Mouse (Mus musculus) cerebellum, adult 2 months (tissue): ENCODE data around the gene 3110001I22Rik.

Experiments used
- CTCF ChIP-seq: fragments of 200-500 bp; IDR thresholded peaks from 2 replicates; pipeline ENCODE4 v1.5.1; 2011; ENCODE audit warnings: low read depth, mild to moderate bottlenecking, control low read depth, low read length, moderate library complexity, borderline replicate concordance; ENCODE audit not compliant: insufficient read depth
- POLR2A ChIP-seq: fragments of 200-500 bp; IDR thresholded peaks from 2 replicates; pipeline ENCODE4 v1.6.1; 2011; ENCODE audit warnings: low read length, control low read depth, borderline replicate concordance; ENCODE audit not compliant: insufficient read depth

DNA sequence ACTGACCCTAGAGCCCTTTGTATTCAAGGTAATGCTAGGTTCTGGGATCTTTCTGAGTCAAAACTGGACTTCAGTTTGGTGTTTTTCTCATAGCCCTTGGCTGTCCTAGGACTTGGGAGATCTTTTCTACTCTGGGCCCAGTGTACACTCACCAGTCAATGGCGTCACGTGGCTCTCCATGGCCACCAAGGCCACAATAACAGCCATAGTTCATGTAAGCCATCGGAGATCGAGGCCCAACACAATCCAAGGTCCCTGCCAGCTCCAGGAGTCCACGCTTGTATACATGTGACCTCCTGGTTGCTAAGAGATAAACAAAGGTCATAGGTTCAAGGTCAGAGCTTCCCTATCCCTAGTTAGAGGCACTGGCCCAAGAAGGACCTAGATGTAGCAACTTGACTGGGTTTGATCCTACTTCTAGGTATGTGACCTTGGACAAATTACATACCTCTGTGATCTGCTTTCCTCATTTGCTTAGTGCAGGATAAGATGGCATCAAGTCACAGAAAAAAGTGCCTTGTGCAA lies 56.1 kb downstream of the 3110001I22Rik start:
- TF ChIP-seq CTCF (no peak), POLR2A (no peak)
